Mouse (Mus musculus) heart, postnatal 0 days (tissue): ENCODE results near the gene Cd200.

Experiments
- CTCF ChIP-seq: IDR thresholded peaks from 2 replicates; pipeline ENCODE4 v1.5.1; 2016; ENCODE audit warnings: antibody characterized with exemption, control low read depth, low read depth
- EP300 ChIP-seq: IDR thresholded peaks from 2 replicates; pipeline ENCODE4 v1.6.1; 2016; ENCODE audit warnings: antibody characterized with exemption, low read depth

- TF ChIP-seq EP300 (no peak), CTCF (no peak)
Measured at GRCm38 (mm10) chr16:45381811-45382210, 27.0 kb downstream of the Cd200 start.
